Mouse (Mus musculus) C2C12 (cell line): Measurements from ENCODE around the gene Card9. TPM values are rescaled to one million over a fixed set of nuclear protein-coding genes. Genes with fewer than 3 reads are reported as not detected.

Experiments
- H3K27me3 ChIP-seq: one replicate; pipeline ENCODE4 v1.6.1; 2011; ENCODE audit not compliant: control insufficient read depth, insufficient read depth, insufficient read length
- H3K36me3 ChIP-seq: one replicate; pipeline ENCODE4 v1.6.1; 2011; ENCODE audit not compliant: control insufficient read depth, insufficient read depth
- H3K4me3 ChIP-seq: one replicate; pipeline ENCODE4 v1.5.1; 2011; ENCODE audit warnings: mild to moderate bottlenecking, control low read depth; ENCODE audit not compliant: poor library complexity, insufficient read depth, severe bottlenecking
- H3K79me2 ChIP-seq: one replicate; pipeline ENCODE4 v1.6.1; 2011; ENCODE audit not compliant: control insufficient read depth, insufficient read depth
- H3K79me3 ChIP-seq: one replicate; pipeline ENCODE4 v1.6.1; 2011; ENCODE audit warnings: low read depth, control low read depth
- H3ac ChIP-seq: one replicate; pipeline ENCODE3; 2011; ENCODE audit warnings: low read depth; ENCODE audit not compliant: control insufficient read depth, insufficient read length
- CEBPB ChIP-seq: IDR thresholded peaks from one replicate; pipeline ENCODE4 v1.6.1; 2011; ENCODE audit warnings: low read depth, mild to moderate bottlenecking, control low read depth, moderate library complexity
- CTCF ChIP-seq: IDR thresholded peaks from one replicate; pipeline ENCODE4 v1.5.1; 2011; ENCODE audit not compliant: control insufficient read depth, insufficient read depth, insufficient read length
- FOSL1 ChIP-seq: IDR thresholded peaks from one replicate; pipeline ENCODE4 v1.8.0; 2011; ENCODE audit warnings: mild to moderate bottlenecking, low read length; ENCODE audit not compliant: poor library complexity, insufficient read depth, severe bottlenecking
- MAX ChIP-seq: IDR thresholded peaks from one replicate; pipeline ENCODE4 v1.6.1; 2011; ENCODE audit warnings: mild to moderate bottlenecking, control low read depth
- MYOD1 ChIP-seq: IDR thresholded peaks from one replicate; pipeline ENCODE4 v1.6.1; 2011; ENCODE audit warnings: low read depth; ENCODE audit not compliant: control insufficient read depth, insufficient read length
- MYOG ChIP-seq: IDR thresholded peaks from one replicate; pipeline ENCODE4 v1.6.1; 2011; ENCODE audit not compliant: control insufficient read depth, insufficient read length; ENCODE audit errors: extremely low read depth
- USF1 ChIP-seq: IDR thresholded peaks from one replicate; pipeline ENCODE4 v1.6.1; 2011; ENCODE audit warnings: low read depth, mild to moderate bottlenecking, control low read depth, moderate library complexity
- polyA plus RNA-seq: library from polyadenylated mRNA; unstranded; fragments of >200 nt; fragmentation: generic; extraction: Trizol; gene quantifications from one replicate; pipeline ENCODE4 v1.2.1, GENCODE M21; 2012; ENCODE audit warnings: missing spikeins

The Card9 gene
- polyA plus RNA-seq, 1 experiment: 0.20 TPM

DNA sequence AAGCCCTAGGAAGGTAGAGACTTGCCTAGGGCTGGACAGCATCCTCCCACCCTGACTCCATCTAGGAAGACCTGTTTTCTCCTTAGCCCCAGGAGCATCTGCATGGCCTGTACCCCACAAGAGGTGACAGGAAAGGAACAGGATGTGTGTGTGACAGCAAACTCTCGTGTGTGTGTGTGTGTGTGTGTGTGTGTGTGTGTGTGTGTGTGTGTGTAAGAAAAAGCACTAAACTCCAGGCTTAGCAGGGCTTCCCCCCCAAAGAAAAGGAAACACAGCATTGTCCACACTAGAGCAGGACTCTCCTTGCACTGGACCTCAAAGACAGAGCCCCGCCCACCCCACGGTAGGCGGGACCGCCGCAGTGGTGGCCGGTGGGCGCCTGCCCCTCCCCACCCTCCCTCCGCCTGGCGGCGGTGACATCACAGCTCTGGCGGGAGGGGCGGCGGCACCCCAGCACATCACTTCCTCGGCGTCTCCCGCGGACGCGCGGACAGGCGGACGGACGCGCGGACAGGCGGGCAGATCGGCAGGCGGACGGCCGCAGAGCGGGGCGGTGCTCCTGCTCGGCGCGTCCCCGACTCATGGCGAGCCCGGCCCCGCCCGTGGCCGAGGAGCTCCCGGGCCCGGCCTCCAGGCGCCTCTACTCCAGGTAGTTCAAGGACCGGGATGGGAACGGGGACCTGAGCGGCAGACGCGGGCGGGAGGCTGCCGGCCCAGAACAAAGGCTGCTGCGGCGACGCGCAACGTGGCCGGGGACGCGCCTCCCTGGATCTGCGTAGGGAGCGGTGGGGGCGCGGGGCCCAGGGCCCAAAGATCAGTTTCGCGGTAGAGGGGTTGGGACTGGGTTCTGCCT, 45.4 kb downstream of the Card9 start, which contains the start of gene Gpsm1:
Gene Gpsm1, plus strand, starts transcription at position 444 of the 853 bp plus-strand sequence.
- Histone ChIP-seq H3K27me3 (no peaks in the 10 kb centered on the region), H3K36me3 (no peaks in the 10 kb centered on the region), H3ac (peak within 1 kb of the TSS; percentile 74), H3K79me3 (peaks cover 2% of the 10 kb centered on the region), H3K4me3 (peak within 1 kb of the TSS; percentile 65), H3K79me2 (peaks cover 31% of the 10 kb centered on the region)
- no peak for TF ChIP-seq MYOD1
- peak; percentile 12 for TF ChIP-seq MAX

DNA sequence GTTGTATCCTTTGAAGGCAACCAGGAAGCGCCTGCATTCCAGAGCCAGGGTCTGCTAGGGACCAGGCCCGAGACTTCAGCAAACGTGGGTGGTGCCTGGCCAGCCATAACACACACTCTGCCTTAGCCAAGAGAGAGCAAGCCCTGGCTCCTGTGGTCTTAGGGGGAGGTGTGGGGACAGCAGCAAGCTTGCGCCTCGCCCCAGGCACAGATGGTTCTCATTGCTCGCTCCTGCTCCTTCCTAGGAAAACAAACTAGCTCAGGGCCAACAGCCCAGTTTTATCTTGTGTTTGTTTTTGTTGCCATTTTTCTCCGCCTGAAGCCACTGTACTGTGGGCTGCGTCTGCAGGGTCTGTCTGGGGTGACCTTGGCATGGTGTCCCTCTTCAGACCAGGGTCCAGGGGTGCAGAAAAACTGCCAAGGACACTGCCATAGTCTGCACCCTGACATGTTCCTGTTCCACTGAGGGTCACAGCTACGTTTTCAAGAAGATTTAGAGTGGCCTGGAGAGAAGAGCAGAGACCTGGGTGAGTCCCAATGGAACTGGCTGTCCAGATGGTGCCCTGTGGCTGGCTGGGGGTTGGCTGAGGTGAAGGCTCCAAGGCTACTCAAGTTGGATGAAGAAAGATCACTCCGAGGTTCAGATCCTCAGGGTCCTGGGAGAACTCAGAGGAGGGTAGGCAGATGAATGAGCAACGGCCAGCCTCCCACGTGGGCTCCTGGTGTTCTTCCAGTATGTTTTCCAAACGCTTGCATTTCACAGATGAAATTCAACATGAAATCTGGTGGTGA, 46.2 kb downstream of the Card9 start:
- H3K79me2 ChIP-seq: peaks cover 29% of the 10 kb centered on the region
- TF ChIP-seq CTCF: no peak
- no peak for TF ChIP-seq MAX
- no peak for TF ChIP-seq USF1
- TF ChIP-seq MYOG: no peak
- no peak for TF ChIP-seq MYOD1
- no peak for TF ChIP-seq FOSL1
- TF ChIP-seq CEBPB: no peak
- H3K27me3 ChIP-seq: no peaks in the 10 kb centered on the region
- H3K79me3 ChIP-seq: peaks cover 2% of the 10 kb centered on the region
- peak overlapping the region; percentile 65 for H3K4me3 ChIP-seq
- no peak overlapping the region for H3ac ChIP-seq
- no peaks in the 10 kb centered on the region for H3K36me3 ChIP-seq

DNA sequence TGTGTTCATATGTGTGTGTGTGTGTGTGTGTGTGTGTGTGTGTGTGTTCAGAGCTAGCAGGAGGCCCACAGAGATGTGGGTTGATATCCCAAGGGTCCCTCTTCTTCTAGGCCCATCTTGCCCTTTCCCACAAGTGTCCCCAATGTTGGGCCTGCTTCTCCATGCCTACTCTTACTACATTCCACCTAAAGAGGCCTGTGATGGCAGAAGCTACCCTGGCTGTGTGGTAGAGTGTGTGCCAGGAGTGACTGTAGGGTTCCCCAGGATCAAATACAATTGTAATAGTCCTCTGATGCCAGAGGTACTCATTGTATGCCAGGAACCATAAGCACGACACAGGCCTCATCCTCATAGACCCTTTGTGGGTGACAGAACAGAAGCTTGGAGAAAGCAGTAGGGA, 47.3 kb downstream of the Card9 start:
- Histone ChIP-seq H3K4me3 (no peak overlapping the region), H3K27me3 (no peaks in the 10 kb centered on the region), H3K79me3 (peaks cover 2% of the 10 kb centered on the region), H3K79me2 (peaks cover 21% of the 10 kb centered on the region), H3K36me3 (no peaks in the 10 kb centered on the region), H3ac (no peak overlapping the region)
- TF ChIP-seq MAX: no peak
- TF ChIP-seq CTCF: no peak
- TF ChIP-seq CEBPB: no peak
- no peak for TF ChIP-seq MYOG
- TF ChIP-seq FOSL1: no peak
- TF ChIP-seq USF1: no peak
- TF ChIP-seq MYOD1: no peak

DNA sequence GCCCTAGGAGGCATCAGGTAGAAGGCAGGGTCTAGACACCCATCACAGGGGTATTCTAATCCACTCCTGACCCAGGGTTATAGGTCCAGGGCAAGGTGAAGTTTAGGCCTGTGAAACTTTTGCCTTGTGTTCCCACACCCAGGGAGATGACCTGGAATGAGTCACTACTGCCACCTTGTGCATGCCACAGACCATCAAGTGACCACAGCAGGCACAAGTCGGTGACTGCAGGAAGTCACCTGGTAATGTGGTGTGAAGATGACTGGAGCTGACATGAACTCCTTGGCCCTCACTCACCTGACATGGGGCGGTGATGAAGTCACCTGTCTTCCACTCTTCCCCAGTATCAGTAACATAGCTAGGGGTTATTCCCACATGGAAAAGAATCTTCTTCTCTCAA, 47.9 kb downstream of the Card9 start:
- peaks cover 2% of the 10 kb centered on the region for H3K79me3 ChIP-seq
- H3K4me3 ChIP-seq: no peak overlapping the region
- H3K36me3 ChIP-seq: no peaks in the 10 kb centered on the region
- peaks cover 16% of the 10 kb centered on the region for H3K79me2 ChIP-seq
- H3ac ChIP-seq: no peak overlapping the region
- H3K27me3 ChIP-seq: no peaks in the 10 kb centered on the region
- TF ChIP-seq MYOD1 (no peak), MYOG (no peak), FOSL1 (no peak), MAX (no peak), CTCF (no peak), CEBPB (no peak), USF1 (no peak)

GRCm38 (mm10) chr2:26311936-26312335, 48.8 kb downstream of the Card9 start:
- Histone ChIP-seq H3ac (no peak overlapping the region), H3K79me3 (no peaks in the 10 kb centered on the region), H3K27me3 (no peaks in the 10 kb centered on the region), H3K36me3 (no peaks in the 10 kb centered on the region), H3K4me3 (no peak overlapping the region), H3K79me2 (peaks cover 7% of the 10 kb centered on the region)
- TF ChIP-seq USF1 (no peak), CTCF (no peak), MAX (no peak), CEBPB (no peak), FOSL1 (no peak), MYOG (no peak), MYOD1 (no peak)
